Mouse (Mus musculus) kidney, adult 18-20 months (tissue): ENCODE data around the gene Fbxl15.
A peak's percentile ranks its signal among the peaks of the same experiment; 100 is the strongest.

Experiments used
- DNase-seq: peaks from one replicate; pipeline ENCODE4 v3.0.0; 2021

Fbxl15 gene

GRCm38 (mm10) chr19:46348761-46349458, 20.9 kb downstream of the Fbxl15 start:
- DNase-seq, result peak; percentile 70

- no peak for DNase-seq
Observed at GRCm38 (mm10) chr19:46349550-46349949, 21.6 kb downstream of the Fbxl15 start.

DNA sequence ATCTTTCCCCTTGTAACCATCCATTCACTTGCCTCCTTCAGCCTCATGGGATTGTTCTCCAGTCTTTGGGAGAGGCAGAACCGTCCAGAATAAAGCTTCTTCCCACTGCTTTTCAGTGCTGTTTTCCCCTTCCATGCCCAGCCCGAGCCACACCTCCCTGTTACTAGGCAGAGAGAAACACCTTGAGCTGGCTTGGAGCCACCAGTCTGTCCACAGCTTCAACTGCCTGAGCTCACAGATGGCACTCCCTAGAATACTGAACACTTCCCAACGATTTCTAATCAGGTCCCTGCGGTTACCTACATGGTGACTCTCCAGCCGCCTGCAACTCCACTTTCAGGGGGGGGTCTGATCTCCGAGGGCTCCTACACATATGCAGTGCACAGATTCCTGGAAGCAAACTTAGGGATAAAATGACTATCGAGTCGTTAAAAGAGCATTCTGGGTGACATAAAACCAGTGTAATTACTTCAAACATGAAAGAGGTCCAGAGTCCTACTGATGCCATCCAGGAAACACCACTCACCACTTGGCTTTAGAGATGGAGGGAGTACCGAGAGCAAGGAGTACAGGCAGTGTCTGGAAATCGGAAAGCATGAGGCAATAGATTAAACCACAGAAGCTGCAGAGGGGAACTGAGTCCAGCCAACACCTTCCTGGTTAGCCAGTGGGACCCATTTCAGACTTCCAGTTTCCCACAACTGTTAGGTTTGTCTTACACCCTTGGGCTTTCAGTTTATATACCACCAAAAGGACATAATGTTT, 22.4 kb downstream of the Fbxl15 start, which contains the start of gene 2310034G01Rik:
2310034G01Rik (minus strand) TSS at position 135 of the 765 bp plus-strand sequence.
- no peak for DNase-seq

GRCm38 (mm10) chr19:46356701-46357138, 28.7 kb downstream of the Fbxl15 start:
- peak; percentile 88 for DNase-seq

GRCm38 (mm10) chr19:46357344-46358280, 29.6 kb downstream of the Fbxl15 start:
- DNase-seq, result peak; percentile 12

DNA sequence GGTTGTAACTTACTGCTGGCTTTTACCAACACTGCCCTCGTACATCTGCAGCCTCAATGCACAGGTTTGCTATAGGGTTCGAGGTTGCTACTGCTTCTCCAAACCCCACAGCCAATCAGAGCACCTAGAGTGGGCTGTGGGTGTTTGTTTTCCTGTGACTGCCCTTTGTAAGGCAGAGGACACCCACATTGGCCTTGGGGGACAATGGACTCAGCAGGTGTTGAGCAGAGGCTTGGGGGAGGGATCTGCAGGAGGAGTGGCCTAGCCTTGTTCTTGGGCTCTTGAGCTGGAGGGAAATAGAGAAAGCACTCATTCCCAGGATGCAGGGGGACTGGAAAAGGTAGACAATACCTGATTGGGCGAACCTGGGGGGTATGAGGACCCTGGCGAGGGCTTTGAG, 30.4 kb downstream of the Fbxl15 start:
- DNase-seq, result no peak

DNA sequence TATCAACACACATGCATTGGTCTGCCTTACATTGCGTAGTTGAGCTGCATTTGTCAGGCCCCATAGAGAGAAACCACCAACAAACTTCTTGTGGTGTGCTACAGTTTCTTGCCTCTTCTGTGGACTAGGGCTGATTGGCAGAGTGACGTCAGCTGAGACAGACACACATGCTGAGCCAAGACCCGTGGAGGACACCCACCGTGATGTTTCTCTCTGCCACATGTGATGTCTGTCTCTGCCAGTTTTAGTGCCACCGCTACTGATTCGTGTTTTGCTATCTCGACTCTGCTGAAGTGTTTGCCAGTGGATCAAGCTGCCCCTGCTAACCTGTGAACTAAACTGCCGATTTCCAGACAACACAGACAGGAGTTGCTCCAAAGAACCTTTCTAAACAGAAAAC, 34.1 kb downstream of the Fbxl15 start:
- no peak for DNase-seq

- DNase-seq, result no peak
Observed at GRCm38 (mm10) chr19:46363294-46364009, 35.5 kb downstream of the Fbxl15 start.

GRCm38 (mm10) chr19:46367798-46368590, 40.0 kb downstream of the Fbxl15 start:
- DNase-seq, result no peak

DNA sequence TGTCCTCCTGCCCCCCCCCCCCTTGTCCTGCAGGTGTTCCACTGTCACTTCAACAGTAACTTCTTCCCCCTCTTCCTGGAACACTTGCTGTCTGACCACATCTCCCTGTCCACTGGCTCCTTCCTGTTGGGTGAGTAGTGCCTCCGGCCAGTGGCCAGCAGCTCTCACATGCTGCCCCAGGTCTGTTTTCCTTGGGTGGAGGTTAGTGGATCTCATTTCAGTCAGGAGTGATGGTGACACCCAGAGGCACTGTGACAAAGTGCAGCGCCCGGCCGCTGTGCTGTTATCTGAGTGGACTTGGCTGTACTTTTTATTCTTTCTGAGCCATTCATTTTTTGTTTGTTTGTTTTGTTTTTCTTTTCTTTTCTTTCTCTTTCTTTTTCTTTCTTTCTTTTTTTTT, 41.2 kb downstream of the Fbxl15 start:
- DNase-seq, result peak; percentile 70

GRCm38 (mm10) chr19:46374477-46375088, 46.6 kb downstream of the Fbxl15 start:
- no peak for DNase-seq

DNA sequence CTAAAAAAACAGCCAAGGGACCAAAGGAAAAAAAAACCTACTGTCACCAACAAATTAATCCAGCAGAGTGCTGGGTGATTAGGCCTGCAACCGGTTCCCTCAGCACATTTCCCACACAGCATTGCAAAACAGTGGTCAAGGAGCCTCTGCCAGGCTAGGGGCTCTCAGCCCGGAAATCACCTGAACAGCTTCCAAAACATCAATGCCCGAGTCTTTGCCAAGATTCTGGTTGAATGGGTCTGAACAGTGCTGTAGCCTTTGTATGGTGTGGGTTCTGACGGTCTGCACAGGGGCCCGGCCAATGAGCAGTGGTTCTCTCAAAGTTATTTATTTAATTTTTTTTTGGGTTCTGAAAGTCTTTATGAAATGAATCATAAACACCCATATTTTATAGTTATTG, 47.5 kb downstream of the Fbxl15 start:
- DNase-seq, result no peak

- no peak for DNase-seq
Observed at GRCm38 (mm10) chr19:46375891-46376290, 47.9 kb downstream of the Fbxl15 start.
